Mouse (Mus musculus) embryonic facial prominence, embryonic 12.5 days (tissue): ENCODE measurements at regions not wholly inside any gene's neighbourhood (a gene's known extent, or its start where the extent isn't known, plus 50 kb on each side); places are given as distances from the start of the nearest gene placed in this dataset.
A peak's percentile ranks its signal among the peaks of the same experiment; 100 is the strongest.

Experiments
- ATAC-seq: fragments of 200-750 bp; cut with Nextera tagmentation; 2 replicates; pipeline ENCODE4 v1.8.0; 2017; ENCODE audit not compliant: insufficient number of reproducible peaks, insufficient read depth, low FRiP score, low TSS enrichment
- H3K27ac ChIP-seq: fragments of 300-500 bp; sonication (generic); 2 replicates; pipeline ENCODE4 v1.5.1; 2016; ENCODE audit warnings: mild to moderate bottlenecking
- H3K27me3 ChIP-seq: fragments of 300-500 bp; sonication (generic); 2 replicates; pipeline ENCODE4 v1.6.1; 2016; ENCODE audit warnings: mild to moderate bottlenecking, moderate library complexity
- H3K36me3 ChIP-seq: fragments of 300-500 bp; sonication (generic); 2 replicates; pipeline ENCODE4 v1.6.1; 2016; ENCODE audit warnings: mild to moderate bottlenecking
- H3K4me1 ChIP-seq: fragments of 300-500 bp; sonication (generic); 2 replicates; pipeline ENCODE4 v1.6.1; 2016
- H3K4me2 ChIP-seq: fragments of 300-500 bp; sonication (generic); replicated peaks from 2 replicates; pipeline ENCODE4 v1.6.1; 2016; ENCODE audit warnings: mild to moderate bottlenecking, moderate library complexity
- H3K4me3 ChIP-seq: fragments of 300-500 bp; sonication (generic); 2 replicates; pipeline ENCODE4 v1.5.1; 2016; ENCODE audit warnings: mild to moderate bottlenecking
- H3K9ac ChIP-seq: fragments of 300-500 bp; sonication (generic); 2 replicates; pipeline ENCODE4 v1.6.1; 2016; ENCODE audit warnings: mild to moderate bottlenecking, moderate library complexity
- H3K9me3 ChIP-seq: fragments of 300-500 bp; sonication (generic); 2 replicates; pipeline ENCODE4 v1.6.1; 2016; ENCODE audit warnings: mild to moderate bottlenecking, moderate library complexity
- WGBS: fragments of 180-500 bp; shearing (Covaris S2); methylation state at CpG from one replicate; pipeline ENCODE4 v1.1.7; 2016; 5-methylcytosine and 5-hydroxymethylcytosine counted together

DNA sequence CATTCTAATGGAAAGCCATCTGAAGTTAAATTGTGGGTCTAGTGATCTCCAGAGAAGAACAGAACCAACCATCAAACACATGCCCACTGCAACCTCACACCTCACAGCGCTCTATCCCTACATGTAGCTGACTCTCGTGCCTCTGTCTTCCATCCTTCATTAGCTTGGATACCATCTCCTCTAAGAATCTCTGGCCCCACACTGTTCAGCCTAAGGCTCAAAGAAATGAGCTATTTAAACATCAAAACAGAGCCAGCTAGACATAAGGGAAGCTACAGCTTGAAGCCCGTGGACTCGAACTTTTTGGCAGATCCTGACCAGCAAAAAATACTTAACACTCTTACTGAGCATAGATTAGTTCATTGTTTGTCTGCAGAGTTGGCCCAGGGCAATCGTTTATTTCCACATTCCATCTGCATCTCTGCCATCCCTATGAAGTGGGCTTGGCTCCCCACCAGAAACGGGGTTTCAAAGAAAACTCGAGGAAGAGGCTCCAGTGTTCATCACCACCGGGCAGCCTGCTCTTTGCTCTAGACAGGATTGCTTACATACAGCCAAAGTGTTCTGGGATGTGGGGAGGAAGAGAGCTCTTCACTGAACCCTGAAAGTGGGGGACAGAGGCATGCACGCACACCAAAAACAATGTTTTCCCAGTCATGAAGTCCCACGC is 92.4 kb upstream of the Rab3gap2 start:
- WGBS = 72% methylated on average over 10 of the region's 10 CpGs
- H3K4me1 ChIP-seq = peaks cover 4% of the 10 kb centered on the region; the same call in 1 of the 2 replicates
- no peak overlapping the region for H3K4me3 ChIP-seq
- no peaks in the 10 kb centered on the region for H3K9me3 ChIP-seq
- no peaks in the 10 kb centered on the region for H3K27me3 ChIP-seq
- no peak overlapping the region for H3K4me2 ChIP-seq
- no peaks in the 10 kb centered on the region for H3K36me3 ChIP-seq
- no peak overlapping the region for H3K9ac ChIP-seq
- ATAC-seq = no peak
- no peak overlapping the region for H3K27ac ChIP-seq

DNA sequence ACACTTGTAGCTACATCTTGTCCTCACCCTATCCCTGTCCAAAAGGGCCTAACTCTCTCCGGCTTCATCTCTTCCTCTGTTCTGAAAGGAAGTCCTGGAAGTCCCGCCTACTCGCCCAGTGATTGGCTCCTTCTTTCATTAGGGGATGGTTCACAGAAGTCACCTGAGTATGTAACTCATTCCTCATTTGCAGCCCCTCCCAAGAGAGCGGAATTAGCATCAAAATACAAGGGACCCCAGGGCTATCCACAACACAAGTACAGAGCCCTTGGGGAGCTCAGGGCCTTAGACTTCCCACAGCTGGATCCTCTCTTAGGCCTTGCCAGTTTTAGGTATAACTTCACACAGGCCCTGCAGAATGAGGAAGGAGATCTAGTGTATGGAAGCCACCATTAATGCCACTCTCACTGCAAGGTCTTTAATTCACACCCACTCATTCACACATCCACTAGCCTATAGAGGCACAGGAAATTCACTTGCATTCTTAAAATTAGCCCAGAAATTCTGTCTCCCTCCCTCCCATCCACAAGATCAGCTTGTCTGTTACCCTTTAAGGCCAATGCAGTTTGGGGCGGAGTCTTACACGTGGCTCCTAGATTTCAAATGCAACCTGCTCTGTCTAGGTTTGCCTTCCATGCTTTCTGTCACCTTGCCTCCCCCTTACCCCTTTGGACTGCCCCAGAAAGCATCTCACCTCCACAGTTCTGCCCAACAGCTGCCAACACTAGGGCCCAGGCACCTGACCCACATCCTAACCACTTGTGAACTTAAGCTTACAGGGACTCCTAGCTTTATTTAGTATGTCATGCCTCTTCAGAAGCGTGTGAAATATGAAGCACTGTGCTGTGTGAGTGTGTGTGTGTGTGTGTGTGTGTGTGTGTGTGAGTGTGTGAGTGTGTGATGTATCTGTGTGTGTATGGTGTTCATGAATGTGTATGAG is 98.7 kb upstream of the Rab3gap2 start:
- H3K9me3 ChIP-seq = no peaks in the 10 kb centered on the region
- ATAC-seq = no peak
- no peak overlapping the region for H3K4me2 ChIP-seq
- no peaks in the 10 kb centered on the region for H3K27me3 ChIP-seq
- H3K36me3 ChIP-seq = no peaks in the 10 kb centered on the region
- H3K27ac ChIP-seq = no peak overlapping the region
- 37% methylated on average over 7 of the region's 7 CpGs for WGBS
- no peak overlapping the region for H3K9ac ChIP-seq
- no peaks in the 10 kb centered on the region for H3K4me1 ChIP-seq
- H3K4me3 ChIP-seq = no peak overlapping the region

DNA sequence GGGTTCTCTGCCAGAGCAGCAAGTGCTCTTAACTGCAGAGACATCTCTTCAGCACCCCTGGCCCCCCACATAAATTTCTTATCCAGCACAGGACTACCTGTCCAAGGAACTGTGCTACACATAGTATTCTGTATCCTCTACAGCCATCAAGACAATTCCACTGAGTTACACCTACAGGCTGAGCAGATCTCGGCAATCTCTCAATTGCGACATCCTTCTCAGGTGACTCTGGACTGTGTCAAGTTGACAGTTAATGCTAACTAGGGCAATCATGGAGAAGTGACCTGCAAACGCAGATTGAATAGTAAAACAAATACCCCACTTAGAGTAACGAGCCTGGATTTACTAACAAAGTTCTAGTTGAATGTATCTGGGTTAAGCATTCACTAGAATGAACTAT is 100.1 kb upstream of the Rab3gap2 start:
- Histone ChIP-seq H3K9me3 (no peaks in the 10 kb centered on the region), H3K9ac (no peak overlapping the region), H3K27me3 (no peaks in the 10 kb centered on the region), H3K27ac (no peak overlapping the region), H3K4me3 (no peak overlapping the region), H3K36me3 (no peaks in the 10 kb centered on the region), H3K4me2 (no peak overlapping the region), H3K4me1 (peaks cover 9% of the 10 kb centered on the region; the same call in 1 of the 2 replicates)
- no peak for ATAC-seq
- WGBS = 65% methylated on average over 4 of the region's 4 CpGs

DNA sequence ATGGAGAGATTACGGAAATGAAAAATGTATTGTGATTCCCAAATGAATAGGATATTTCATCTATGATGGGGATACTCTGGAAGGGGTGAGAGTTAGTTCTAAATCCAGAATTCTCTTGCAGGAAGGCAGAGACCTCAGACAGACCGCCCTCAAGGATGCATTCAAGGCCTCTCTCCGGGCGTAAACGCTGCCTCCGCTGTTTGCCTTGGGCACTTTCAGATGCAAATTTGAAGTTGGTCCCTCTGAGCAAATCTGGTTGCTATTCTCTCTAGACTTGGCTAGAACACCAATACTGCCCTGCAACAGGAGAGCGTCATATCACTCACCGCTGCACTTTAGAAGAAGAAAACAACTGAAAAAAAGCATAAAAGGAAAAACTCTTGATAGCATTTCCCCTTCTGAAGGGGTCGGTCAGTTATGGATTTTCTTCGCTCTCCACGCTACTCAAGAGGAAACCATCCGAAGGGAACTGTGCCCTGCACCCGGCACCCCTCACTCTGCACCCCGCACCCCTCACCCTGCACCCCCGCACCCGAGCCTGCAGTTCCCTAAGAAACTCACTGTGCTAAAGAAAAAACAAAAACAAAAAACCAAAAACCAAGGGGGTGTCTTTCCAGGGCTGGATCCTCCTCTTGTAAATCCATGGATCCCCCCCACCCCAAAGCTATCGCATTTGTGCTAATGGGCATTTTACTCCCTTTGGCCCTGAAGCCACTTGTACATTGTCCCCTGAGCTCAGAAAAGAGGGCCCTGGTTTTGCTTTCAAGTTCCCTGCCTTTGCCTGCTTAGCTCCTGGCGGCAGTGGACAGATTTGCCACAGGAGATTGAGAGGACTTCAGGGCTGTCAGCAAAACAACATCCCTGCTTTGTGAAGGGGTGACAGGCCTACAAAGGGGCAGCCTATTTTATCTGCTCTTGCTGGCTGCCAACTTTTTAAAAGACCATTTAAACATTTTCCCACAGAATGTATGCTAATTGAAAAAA is 99.9 kb upstream of the Mark1 start:
- H3K36me3 ChIP-seq = no peaks in the 10 kb centered on the region
- no peak for ATAC-seq
- no peak overlapping the region for H3K4me2 ChIP-seq
- no peak overlapping the region for H3K9ac ChIP-seq
- 18% methylated on average over 18 of the region's 18 CpGs for WGBS
- peaks cover 11% of the 10 kb centered on the region; the same call in 1 of the 2 replicates for H3K4me1 ChIP-seq
- H3K9me3 ChIP-seq = no peaks in the 10 kb centered on the region
- no peak overlapping the region for H3K4me3 ChIP-seq
- no peaks in the 10 kb centered on the region for H3K27me3 ChIP-seq
- no peak overlapping the region for H3K27ac ChIP-seq

DNA sequence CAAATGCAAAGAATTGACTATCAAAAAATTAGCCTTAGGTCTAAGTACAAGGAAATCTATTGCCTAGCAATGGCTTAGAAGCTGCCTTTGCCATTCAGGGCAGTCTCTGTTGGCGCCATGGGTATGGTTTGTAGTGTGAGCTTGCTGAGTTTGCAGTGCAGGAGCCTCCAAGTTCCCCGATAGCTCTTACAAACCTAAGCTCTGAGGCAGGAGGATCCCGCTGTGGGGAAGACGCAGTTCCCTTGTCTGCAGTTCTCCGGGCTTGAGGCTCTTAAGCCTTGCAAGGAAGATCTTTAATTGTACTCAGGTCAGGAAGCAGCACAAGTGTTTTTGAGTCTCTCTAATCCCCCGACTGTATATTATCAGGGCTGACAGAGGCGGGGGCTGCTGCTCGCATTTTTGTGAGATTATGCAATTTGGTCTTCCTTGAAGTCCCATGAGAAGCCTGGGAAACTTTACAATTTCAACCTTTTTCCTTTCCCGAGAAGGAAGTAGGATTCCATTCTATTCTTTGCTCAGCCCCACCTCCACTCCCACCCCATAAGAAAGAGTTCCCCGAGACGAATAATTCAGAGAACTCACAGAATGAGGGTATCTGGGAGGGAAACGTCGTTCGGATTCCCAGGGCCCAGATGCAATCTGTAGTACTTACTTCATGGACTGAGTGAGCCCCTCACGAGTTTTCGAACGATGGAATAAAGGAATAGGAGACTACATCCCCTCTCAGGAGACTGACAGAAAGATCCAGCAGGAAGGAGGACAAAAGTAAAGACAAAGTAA is 99.0 kb upstream of the Mark1 start:
- no peaks in the 10 kb centered on the region for H3K27me3 ChIP-seq
- no peak overlapping the region for H3K4me3 ChIP-seq
- H3K4me1 ChIP-seq = peaks cover 11% of the 10 kb centered on the region; the same call in 1 of the 2 replicates
- WGBS = 7% methylated on average over 17 of the region's 17 CpGs
- H3K9ac ChIP-seq = no peak overlapping the region
- no peaks in the 10 kb centered on the region for H3K36me3 ChIP-seq
- H3K9me3 ChIP-seq = no peaks in the 10 kb centered on the region
- no peak for ATAC-seq
- no peak overlapping the region for H3K27ac ChIP-seq
- peak overlapping the region; percentile 16 for H3K4me2 ChIP-seq

DNA sequence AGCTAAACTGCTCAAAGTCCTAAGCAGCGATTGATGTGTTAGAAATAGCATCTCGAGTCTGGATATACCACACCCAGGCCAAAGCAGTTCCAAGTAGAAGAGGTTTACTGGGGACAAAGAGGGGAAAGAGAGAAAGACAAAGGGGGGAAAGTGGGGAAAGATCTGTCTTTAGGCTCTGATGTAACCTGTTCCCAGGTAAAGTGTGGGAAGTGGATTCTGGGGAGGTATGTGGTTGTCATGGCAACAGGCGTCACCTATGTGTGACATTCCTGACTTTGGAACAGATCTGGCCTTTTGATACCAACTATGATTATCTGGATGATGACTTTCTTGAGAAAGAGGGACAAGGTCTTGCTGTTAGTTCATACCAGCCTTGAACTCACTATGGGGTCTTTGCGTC is 97.4 kb upstream of the Mark1 start:
- Histone ChIP-seq H3K27me3 (no peaks in the 10 kb centered on the region), H3K4me1 (peaks cover 11% of the 10 kb centered on the region; the same call in 1 of the 2 replicates), H3K4me3 (no peak overlapping the region), H3K4me2 (no peak overlapping the region), H3K36me3 (no peaks in the 10 kb centered on the region), H3K9me3 (no peaks in the 10 kb centered on the region), H3K27ac (no peak overlapping the region), H3K9ac (no peak overlapping the region)
- ATAC-seq = no peak
- whole genome bisulfite sequencing = 90% methylated on average over 4 of the region's 4 CpGs

DNA sequence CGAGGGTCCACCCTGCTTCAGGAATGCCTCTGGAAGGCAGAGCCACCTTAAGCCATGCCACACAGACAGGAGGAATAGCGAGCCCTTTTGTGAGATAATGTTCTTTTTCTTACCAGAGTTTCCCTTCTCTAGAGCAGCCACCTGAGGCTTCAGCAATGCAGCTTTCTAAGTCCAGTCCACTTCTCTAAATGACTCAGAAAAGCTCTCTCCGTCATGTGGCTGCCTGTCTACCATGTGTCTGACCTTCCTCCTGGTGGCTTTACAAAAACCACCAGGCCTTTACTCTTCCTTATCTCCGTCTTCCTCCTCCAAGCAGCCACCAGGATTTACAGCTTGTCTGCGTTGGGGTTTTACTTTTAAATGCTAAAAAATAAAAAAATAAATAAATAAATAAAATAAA is 93.4 kb upstream of the Mark1 start:
- Histone ChIP-seq H3K9ac (no peak overlapping the region), H3K27ac (no peak overlapping the region), H3K4me3 (no peak overlapping the region), H3K9me3 (no peaks in the 10 kb centered on the region), H3K4me1 (no peaks in the 10 kb centered on the region), H3K4me2 (no peak overlapping the region), H3K36me3 (no peaks in the 10 kb centered on the region), H3K27me3 (no peaks in the 10 kb centered on the region)
- 91% methylated on average over 5 of the region's 5 CpGs for WGBS
- ATAC-seq = no peak

DNA sequence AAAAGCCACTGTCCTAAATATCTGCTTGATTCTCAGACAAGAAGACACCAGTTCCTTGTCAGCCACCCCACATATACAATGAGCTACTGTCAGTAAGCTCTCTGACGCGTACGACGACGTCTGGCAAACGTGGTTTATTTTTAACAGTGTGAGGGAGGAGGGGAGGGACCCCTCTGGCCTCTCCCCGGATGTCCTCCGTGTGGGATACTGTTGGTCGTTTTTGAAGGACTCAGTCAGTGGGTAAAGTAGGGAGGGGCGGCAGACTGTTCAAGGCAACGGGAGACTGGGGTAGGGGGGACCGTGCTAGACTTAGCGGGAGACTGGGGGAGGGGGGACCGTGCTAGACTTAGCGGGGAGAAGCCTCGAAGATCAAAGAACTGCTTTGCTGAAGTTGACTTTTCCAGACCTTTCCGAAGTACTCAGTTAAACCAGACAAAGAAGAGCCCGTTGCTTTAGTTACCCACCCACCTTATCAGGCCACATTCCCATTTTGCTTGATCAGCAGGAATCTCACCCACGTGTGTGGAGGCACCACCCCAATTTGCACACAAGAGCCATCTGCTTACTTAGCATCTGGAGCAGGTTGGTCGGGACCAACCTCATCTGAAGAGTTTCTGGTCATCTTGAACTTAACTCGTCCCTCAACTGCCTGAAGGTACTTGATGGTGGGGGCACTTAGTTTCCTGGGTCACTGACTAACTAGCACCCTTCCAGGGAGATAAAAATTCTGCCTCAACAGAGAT is 92.6 kb upstream of the Mark1 start:
- Histone ChIP-seq H3K4me1 (no peaks in the 10 kb centered on the region), H3K4me3 (no peak overlapping the region), H3K36me3 (no peaks in the 10 kb centered on the region), H3K4me2 (peak overlapping the region; percentile 6; the same call in 1 of the 2 replicates), H3K27me3 (no peaks in the 10 kb centered on the region), H3K9me3 (no peaks in the 10 kb centered on the region), H3K27ac (no peak overlapping the region), H3K9ac (no peak overlapping the region)
- ATAC-seq = no peak
- WGBS = 43% methylated on average over 21 of the region's 21 CpGs

DNA sequence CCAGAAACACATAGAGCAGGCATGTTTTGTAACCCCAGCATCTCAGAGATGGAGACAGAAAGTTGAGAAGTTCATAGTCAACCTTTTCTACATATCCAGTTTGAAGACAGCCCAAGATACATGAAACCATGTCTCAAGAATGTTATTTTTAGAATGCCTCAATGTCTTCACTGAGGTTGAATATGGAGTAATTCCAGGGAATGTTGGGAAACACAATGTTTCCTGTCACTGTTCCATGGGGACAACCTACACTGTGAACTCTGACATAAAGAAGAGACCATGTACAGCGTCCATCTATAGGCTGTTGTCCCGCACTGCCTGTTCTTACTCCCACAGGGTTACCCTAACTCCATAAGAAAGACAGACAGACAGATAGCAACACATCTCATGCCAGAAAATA is 89.8 kb upstream of the Mark1 start:
- H3K4me3 ChIP-seq = no peak overlapping the region
- no peaks in the 10 kb centered on the region for H3K9me3 ChIP-seq
- no peaks in the 10 kb centered on the region for H3K4me1 ChIP-seq
- H3K4me2 ChIP-seq = no peak overlapping the region
- H3K36me3 ChIP-seq = no peaks in the 10 kb centered on the region
- WGBS = 92% methylated on average over 2 of the region's 2 CpGs
- ATAC-seq = no peak
- no peak overlapping the region for H3K9ac ChIP-seq
- no peak overlapping the region for H3K27ac ChIP-seq
- no peaks in the 10 kb centered on the region for H3K27me3 ChIP-seq

DNA sequence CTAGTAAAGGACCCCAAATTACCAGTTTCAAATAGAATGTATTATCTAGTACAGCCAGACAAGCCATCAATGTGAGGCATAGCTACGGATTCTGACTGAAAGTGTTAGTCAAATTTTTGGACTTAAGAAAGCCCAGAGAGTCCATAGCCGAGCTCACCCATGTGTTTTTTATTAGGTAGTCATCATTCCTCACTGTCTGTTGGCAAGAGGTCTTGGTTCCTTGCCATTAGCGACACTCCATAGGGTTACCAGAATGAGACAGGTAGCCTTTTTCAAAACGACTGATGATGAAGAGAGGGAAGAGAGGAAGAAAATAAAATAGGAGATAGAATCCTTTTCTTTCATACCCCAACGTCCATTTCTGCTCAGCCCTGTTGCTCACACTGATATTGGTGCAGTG is 83.8 kb upstream of the Mark1 start:
- H3K36me3 ChIP-seq = no peaks in the 10 kb centered on the region
- WGBS = 53% methylated on average over 5 of the region's 5 CpGs
- H3K9me3 ChIP-seq = no peaks in the 10 kb centered on the region
- no peak overlapping the region for H3K9ac ChIP-seq
- no peaks in the 10 kb centered on the region for H3K4me1 ChIP-seq
- no peak for ATAC-seq
- no peak overlapping the region for H3K4me3 ChIP-seq
- no peak overlapping the region for H3K4me2 ChIP-seq
- no peaks in the 10 kb centered on the region for H3K27me3 ChIP-seq
- H3K27ac ChIP-seq = no peak overlapping the region
